19 mouse cellular contexts compared by ENCODE assay signal in genomic region chr3:127376901-127377460, GRCm38 (mm10).
A peak's percentile ranks its signal among the peaks of the same experiment; 100 is the strongest.
DNase-seq lines count a peak whose midpoint lies in the region; ATAC-seq lines count a peak whose summit lies in the region.
"Had no signal": no experiment of that assay in that cellular context is flagged by ENCODE, and none has a peak within 500 bp of the region (broad histone marks: within the 10 kb centered on the region; RNA-seq: fewer than 3 reads in every experiment).

No protein-coding gene starts in this region.

- peaks cover 20% of the 10 kb centered on the region for H3K4me1 ChIP-seq in neural tube, embryonic 12.5 days
- H3K4me1 ChIP-seq: liver, embryonic 13.5 days had no signal

- ATAC-seq in frontal cortex, adult (ENCODE audit: low TSS enrichment), result peak; percentile 38
- ATAC-seq in neural tube, embryonic 12.5 days (ENCODE audit: low FRiP score, low read depth), result no peak

- no peaks in the 10 kb centered on the region for H3K9me3 ChIP-seq in neural tube, embryonic 12.5 days
- H3K9me3 ChIP-seq: limb, embryonic 12.5 days; liver, embryonic 13.5 days; lung, embryonic 15.5 days had no signal

- H3K4me2 ChIP-seq in neural tube, embryonic 12.5 days (replicated peaks), result no peak overlapping the region
- H3K4me2 ChIP-seq: limb, embryonic 12.5 days; liver, embryonic 13.5 days; lung, embryonic 15.5 days had no signal

- no peak overlapping the region for H3K4me3 ChIP-seq in neural tube, embryonic 12.5 days
- H3K4me3 ChIP-seq: erythroblast, embryonic 14.5 days; heart, adult 2 months; limb, embryonic 12.5 days; liver, embryonic 13.5 days; lung, embryonic 15.5 days had no signal

- no peak for DNase-seq in frontal cortex, postnatal 14 days (ENCODE audit: low spot score in 2 of 2)
- DNase-seq in neural tube, embryonic 10.5 days (ENCODE audit: extremely low spot score, low spot score), result no peak
- peak; percentile 64 for DNase-seq in layer of hippocampus, adult 9-11 months
- DNase-seq in gastrocnemius, postnatal 36 days, result no peak
- DNase-seq in heart, postnatal 36 days, result no peak
- DNase-seq in B cell, adult 2 months, result no peak
- DNase-seq: cerebellum, adult 9-10 months; embryo, embryonic 11 days; heart, adult 2 months; kidney, adult 2 months; kidney, postnatal 36 days; liver, embryonic 13.5 days; midbrain, embryonic 14.5 days; thymus, postnatal 14 days had no signal

- intact Hi-C loops in gastrocnemius, postnatal 36 days (cut with DNase I), result loop anchor here (5.0 kb wide), 1 partner anchor 35 kb away; no protein-coding TSS in a partner anchor
- intact Hi-C loops in heart, postnatal 36 days (cut with DNase I), result no loop called here

- no peak overlapping the region for H3K9ac ChIP-seq in neural tube, embryonic 12.5 days
- H3K9ac ChIP-seq: limb, embryonic 12.5 days; liver, embryonic 13.5 days; lung, embryonic 15.5 days had no signal

- no peaks in the 10 kb centered on the region for H3K36me3 ChIP-seq in neural tube, embryonic 12.5 days
- H3K36me3 ChIP-seq: limb, embryonic 12.5 days; liver, embryonic 13.5 days; lung, embryonic 15.5 days had no signal

- WGBS in neural tube, embryonic 12.5 days, result 86% methylated on average over 8 of the region's 8 CpGs

- H3K27me3 ChIP-seq in neural tube, embryonic 12.5 days (replicated peaks), result no peaks in the 10 kb centered on the region
- H3K27me3 ChIP-seq: limb, embryonic 12.5 days; liver, embryonic 13.5 days; lung, embryonic 15.5 days had no signal

- 0 out of 2 replicates have a peak overlapping the region, but pooled peaks have one; percentile 0 for H3K27ac ChIP-seq in neural tube, embryonic 12.5 days
- H3K27ac ChIP-seq: heart, adult 2 months; liver, embryonic 13.5 days; lung, embryonic 15.5 days had no signal
